Mouse (Mus musculus): ENCODE measurements at regions not wholly inside any gene's neighbourhood (a gene's known extent, or its start where the extent isn't known, plus 50 kb on each side); places are given as distances from the start of the nearest gene placed in this dataset.
"Not testable (repeated sequence)": the region's sequence is repeated elsewhere in the genome, so short reads cannot be mapped to it uniquely, and the experiment has no call there.

GRCm38 (mm10) chr12:115346112-115346511 lies 701.4 kb upstream of the Zfp386 start:
- TF ChIP-seq CTCF (IDR thresholded peaks at IDR 0.05; ENCODE audit: low read depth, low read length); POLR2A (IDR thresholded peaks at IDR 0.05; ENCODE audit: extremely low read depth, insufficient read depth, low read length): not testable (repeated sequence)
